Mouse (Mus musculus) embryo, embryonic 11.5 days (tissue): ENCODE measurements around the gene Serhl.

Experiments used
- DNase-seq: peaks from one replicate; pipeline ENCODE4 v3.0.0-alpha.2; 2012; ENCODE audit warnings: low read depth, low spot score

Serhl gene

GRCm38 (mm10) chr15:83084022-83084640, 5.2 kb upstream of the Serhl start:
- DNase-seq: no peak

DNA sequence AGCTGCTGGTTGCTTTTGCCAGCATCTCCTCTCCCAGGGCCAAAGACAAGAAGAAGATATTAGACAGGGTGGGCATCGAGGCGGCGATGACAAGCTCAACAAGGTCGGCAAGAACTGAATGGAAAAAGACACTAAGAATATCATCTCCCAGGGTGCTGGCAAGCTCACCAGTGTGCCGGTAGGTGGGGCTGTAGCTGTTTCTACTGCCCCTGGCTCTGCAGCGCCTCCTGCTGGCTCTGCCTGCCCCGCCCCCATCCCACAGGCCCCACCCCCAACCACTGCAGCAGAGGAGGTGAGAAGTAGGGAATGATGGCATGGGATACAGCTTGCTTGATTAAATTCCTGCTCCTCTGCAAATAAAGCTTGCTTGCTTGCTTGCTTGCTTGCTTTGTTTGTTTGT, 3.4 kb upstream of the Serhl start:
- DNase-seq: no peak

GRCm38 (mm10) chr15:83086636-83087328, 2.5 kb upstream of the Serhl start:
- no peak for DNase-seq

DNA sequence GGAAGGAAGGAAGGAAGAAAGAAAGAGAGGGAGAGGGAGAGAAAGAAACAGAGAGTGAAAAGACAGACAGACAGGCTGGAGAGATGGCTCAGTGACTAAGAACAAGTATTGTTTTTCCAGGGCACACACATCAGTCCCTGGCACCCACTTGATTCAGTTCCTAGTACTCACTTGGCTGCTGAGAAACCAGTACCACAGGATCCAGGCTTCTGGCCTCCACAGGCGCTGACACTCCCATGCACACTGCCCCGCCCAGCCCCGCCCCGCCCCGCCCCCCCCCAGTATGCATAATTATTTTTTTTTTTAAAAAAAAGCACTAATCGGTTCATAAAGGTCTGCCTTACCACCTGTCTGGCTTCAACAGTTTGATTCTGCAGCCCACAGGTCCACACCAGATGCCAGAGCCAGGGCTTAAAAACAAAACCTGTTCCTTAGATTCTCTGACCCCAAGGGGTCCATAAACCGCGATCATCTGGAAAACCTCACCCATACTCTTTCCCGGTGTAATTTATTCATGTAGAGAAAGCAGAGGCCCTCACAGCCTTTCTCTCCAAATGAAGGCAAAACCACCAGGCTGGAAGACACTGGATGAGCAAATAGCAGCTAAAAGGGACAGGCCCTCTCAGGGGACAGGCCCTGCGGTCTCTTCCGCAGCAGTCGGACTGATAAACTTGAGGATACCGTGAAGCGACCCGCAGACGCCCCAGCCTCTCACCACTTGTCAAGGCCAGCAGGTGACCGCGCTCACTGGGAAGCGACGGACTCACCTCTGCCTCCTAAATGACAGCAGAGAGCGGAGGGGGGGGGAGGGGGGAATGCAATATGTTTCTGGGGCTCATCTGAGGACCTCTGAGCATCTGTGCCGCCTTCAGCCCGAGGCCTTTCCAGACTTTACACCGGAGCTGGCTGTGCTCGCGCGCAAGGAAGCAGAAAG, 544 bp upstream of the Serhl start:
- DNase-seq: no peak

- DNase-seq: no peak
These were observed 1.6 kb downstream of the Serhl start for GRCm38 (mm10) chr15:83090874-83091273.

DNA sequence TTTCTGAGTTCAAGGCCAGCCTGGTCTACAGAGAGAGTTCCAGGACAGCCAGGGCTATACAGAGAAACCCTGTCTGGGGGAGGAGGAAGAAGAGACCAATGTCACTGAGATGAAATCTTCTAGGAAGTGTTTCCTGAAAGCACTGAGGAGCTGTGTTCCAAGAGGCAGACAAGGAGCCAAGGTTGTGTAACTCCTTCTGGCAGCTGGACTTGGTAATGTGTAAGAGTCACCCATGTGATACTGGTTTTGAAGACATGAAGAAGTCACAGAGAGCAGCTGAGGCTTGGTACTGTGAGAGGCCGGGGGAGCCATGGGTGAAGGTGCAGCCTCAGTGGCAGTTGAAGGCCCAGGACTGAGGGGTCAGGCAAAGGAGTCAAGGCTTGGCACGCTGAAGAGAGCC, 4.4 kb downstream of the Serhl start:
- no peak for DNase-seq

- DNase-seq: no peak
These were observed 6.6 kb downstream of the Serhl start for GRCm38 (mm10) chr15:83095950-83096349.

DNA sequence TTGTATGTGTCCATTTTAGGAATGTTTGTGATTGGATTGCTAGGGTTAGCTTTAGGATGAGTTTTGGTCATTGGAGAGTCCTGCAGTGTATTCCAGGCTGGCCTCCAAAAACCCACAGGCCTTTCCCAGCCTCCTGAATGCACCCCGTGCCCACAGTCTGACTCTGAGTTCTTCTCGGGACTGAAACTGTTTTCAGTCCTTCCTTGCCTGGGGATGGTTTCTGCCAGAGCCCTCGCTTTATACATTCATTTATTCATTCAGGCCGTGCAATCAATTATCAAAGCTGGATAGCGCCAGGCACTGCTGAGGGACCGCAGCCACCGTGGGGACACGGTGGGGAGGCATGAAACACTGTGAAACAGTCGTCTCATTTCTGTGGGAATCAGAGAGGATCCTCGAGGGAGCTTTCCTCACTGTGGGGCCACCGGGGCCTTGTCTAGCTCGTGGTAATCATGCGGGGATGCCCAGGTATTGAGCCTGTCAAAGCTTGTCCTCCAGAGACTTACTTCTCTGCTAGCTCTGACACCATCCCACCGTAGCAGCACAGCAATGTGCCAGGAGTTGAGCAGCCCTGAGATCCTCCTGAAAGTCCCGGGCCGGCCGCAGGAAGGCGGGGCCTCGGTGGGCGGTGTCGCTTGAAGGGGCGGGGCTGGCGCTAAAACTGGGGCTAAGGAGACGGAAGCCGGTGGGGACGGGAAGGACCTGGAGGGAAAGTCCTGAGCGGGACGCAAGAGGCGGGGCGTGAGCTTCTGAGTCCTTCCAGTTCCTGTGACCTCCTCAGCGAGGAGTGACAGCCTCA, 10.4 kb downstream of the Serhl start:
- DNase-seq: peak; percentile 82

- DNase-seq: no peak
These were observed 11.0 kb downstream of the Serhl start for GRCm38 (mm10) chr15:83100332-83100662.

- DNase-seq: no peak
These were observed 13.8 kb downstream of the Serhl start for GRCm38 (mm10) chr15:83103111-83103510.

DNA sequence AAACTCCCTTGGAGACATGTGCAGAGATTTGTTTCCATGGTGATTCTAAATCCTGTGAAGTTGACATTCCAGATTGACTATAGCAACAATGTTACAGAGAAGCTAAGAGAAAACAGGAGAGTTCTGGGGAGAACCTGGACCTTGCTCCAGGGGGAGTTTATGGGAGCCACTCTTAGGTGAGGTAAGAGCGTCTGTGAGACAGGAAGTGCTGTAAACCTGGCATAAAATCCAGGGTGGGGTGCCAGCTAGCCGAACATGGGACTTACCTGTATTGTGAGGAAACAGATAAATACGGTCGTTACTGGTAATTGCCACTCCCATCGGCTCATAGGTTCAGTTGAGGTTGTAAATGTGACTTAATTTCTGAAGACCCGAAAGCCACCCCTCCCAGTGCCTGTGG, 17.1 kb downstream of the Serhl start:
- no peak for DNase-seq

- DNase-seq: no peak
These were observed 18.5 kb downstream of the Serhl start for GRCm38 (mm10) chr15:83107814-83108213.

- DNase-seq: no peak
These were observed 22.0 kb downstream of the Serhl start for GRCm38 (mm10) chr15:83111290-83111689.

- no peak for DNase-seq
These were observed 22.6 kb downstream of the Serhl start for GRCm38 (mm10) chr15:83111874-83112273.

- no peak for DNase-seq
These were observed 23.6 kb downstream of the Serhl start for GRCm38 (mm10) chr15:83112898-83113297.

GRCm38 (mm10) chr15:83114106-83114505, 24.8 kb downstream of the Serhl start:
- DNase-seq: no peak

GRCm38 (mm10) chr15:83115071-83115470, 25.8 kb downstream of the Serhl start:
- DNase-seq: no peak

- DNase-seq: no peak
These were observed 29.1 kb downstream of the Serhl start for GRCm38 (mm10) chr15:83118360-83118759.

DNA sequence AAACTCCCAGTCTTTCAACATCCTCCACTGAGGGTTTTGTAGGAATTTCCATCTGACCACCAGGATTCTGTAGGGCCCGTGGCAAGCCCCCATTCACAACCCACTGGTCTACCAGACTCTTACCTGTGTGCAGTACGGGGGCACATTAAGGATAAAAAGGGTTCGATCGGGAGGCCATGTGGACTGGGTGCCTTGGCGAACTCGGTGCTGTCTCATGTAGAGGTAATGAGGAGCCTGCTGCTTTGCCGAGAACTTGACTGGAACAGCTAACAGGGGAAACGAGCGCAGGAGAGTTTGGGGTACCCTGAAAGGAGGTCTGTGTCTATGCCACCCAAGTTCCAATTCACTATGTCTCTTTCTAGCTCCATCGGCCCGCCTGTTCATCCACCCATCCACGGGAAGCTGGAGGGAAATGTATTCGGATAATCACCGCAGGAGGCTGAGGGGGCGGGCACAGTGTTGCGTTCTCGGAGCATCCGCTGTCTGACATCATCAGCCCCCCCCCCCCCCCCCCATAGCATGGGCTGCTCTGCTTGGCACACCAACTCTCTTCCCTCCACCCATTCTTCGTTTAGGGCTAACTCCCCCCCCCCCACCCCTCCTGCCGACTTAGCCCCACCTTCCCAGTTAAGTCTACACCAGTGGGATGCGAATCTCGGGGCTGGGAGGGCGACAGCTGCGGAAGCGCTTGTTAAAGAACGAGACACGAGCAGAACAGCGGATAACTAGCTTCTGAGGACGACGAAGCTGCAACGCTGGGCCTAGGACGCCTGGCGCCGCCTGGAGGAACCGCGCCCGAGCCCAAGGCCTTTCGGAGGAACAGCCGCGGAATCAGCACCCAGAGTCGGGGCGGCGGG, 32.6 kb downstream of the Serhl start:
- DNase-seq: peak; percentile 24

- DNase-seq: peak; percentile 81
These were observed 33.4 kb downstream of the Serhl start, which contains the start of gene Rrp7a for GRCm38 (mm10) chr15:83122566-83123145. Gene Rrp7a (minus strand): TSS chr15:83122801.
